Mouse (Mus musculus): ENCODE measurements at regions not wholly inside any gene's neighbourhood (a gene's known extent, or its start where the extent isn't known, plus 50 kb on each side); places are given as distances from the start of the nearest gene placed in this dataset.

DNA sequence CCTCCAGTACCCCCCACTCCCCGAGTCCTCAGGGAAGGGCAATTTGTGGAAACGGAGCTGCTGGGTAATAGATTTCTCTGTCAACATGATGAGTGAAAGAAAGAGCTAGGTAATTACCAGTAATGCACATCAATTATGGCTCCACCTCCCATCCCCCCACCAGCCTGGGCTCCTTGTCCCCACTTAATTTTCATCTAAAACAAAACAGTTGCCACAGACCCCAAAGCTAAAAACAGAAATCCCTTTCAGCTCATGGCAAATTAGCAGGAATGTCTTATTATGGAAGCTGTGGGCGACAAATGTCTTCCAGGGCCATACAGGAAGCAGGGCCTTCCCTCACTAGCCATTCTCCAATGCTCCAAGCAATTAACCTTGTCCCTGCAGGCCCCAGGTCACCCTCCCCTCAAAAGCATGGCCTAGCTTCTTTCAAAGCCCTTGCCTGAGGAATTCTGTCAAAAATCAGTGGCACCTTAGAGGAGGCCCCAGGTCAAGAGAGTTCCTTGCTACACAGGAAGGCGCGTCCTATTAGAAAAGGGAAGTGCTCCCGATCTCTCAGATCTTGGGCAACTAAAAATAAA, 125.0 kb upstream of the Mycn start:
- H3K4me3 ChIP-seq, result no peak overlapping the region
- H3K36me3 ChIP-seq (ENCODE audit: control insufficient read depth, insufficient read depth), result no peaks in the 10 kb centered on the region
- TF ChIP-seq CEBPB (IDR thresholded peaks at IDR 0.05; ENCODE audit: insufficient read depth, poor library complexity, severe bottlenecking), result no peak
- TF ChIP-seq MYOG (IDR thresholded peaks at IDR 0.05; ENCODE audit: control insufficient read depth in 1 of 3, insufficient read depth in 1 of 3, insufficient read length in 2 of 3, low read depth in 2 of 3), result no peak
- no peak for TF ChIP-seq POLR2AphosphoS2 (IDR thresholded peaks at IDR 0.05; ENCODE audit: insufficient read length, low read depth)
- no peak for TF ChIP-seq TCF3 (IDR thresholded peaks at IDR 0.05; ENCODE audit: insufficient read length, low read depth)
- TF ChIP-seq USF1 (IDR thresholded peaks at IDR 0.05; ENCODE audit: low read depth), result no peak
- no peak for TF ChIP-seq TCF12 (IDR thresholded peaks at IDR 0.05; ENCODE audit: insufficient read depth, poor library complexity, severe bottlenecking)
- TF ChIP-seq E2F4 (IDR thresholded peaks at IDR 0.05; ENCODE audit: insufficient read depth), result no peak
- no peak for TF ChIP-seq REST (IDR thresholded peaks at IDR 0.05; ENCODE audit: insufficient read depth, insufficient read length)
- TF ChIP-seq MYOD1 (IDR thresholded peaks at IDR 0.05; ENCODE audit: control insufficient read depth in 1 of 3, insufficient read length in 2 of 3, low read depth in 2 of 3), result no peak
- no peak for TF ChIP-seq POLR2A (IDR thresholded peaks at IDR 0.05; ENCODE audit: insufficient read length, low read depth)
- TF ChIP-seq MAX (IDR thresholded peaks at IDR 0.05; ENCODE audit: low read depth), result no peak
- no peak for TF ChIP-seq SRF (IDR thresholded peaks at IDR 0.05; ENCODE audit: control insufficient read depth, insufficient read length, low read depth)

GRCm38 (mm10) chr12:13059473-13059872, 117.8 kb upstream of the Mycn start:
- TF ChIP-seq E2F4 (IDR thresholded peaks at IDR 0.05; ENCODE audit: insufficient read depth) (no peak), POLR2A (IDR thresholded peaks at IDR 0.05; ENCODE audit: insufficient read length, low read depth) (no peak), POLR2AphosphoS2 (IDR thresholded peaks at IDR 0.05; ENCODE audit: insufficient read length, low read depth) (no peak), TCF3 (IDR thresholded peaks at IDR 0.05; ENCODE audit: insufficient read length, low read depth) (no peak), REST (IDR thresholded peaks at IDR 0.05; ENCODE audit: insufficient read depth, insufficient read length) (no peak), MYOD1 (IDR thresholded peaks at IDR 0.05; ENCODE audit: control insufficient read depth in 1 of 3, insufficient read length in 2 of 3, low read depth in 2 of 3) (no peak), MAX (IDR thresholded peaks at IDR 0.05; ENCODE audit: low read depth) (no peak), SRF (IDR thresholded peaks at IDR 0.05; ENCODE audit: control insufficient read depth, insufficient read length, low read depth) (no peak), USF1 (IDR thresholded peaks at IDR 0.05; ENCODE audit: low read depth) (no peak), TCF12 (IDR thresholded peaks at IDR 0.05; ENCODE audit: insufficient read depth, poor library complexity, severe bottlenecking) (no peak), CEBPB (IDR thresholded peaks at IDR 0.05; ENCODE audit: insufficient read depth, poor library complexity, severe bottlenecking) (no peak), MYOG (IDR thresholded peaks at IDR 0.05; ENCODE audit: control insufficient read depth in 1 of 3, insufficient read depth in 1 of 3, insufficient read length in 2 of 3, low read depth in 2 of 3) (no peak)
- Histone ChIP-seq H3K27me3 (ENCODE audit: control insufficient read depth, insufficient read depth, insufficient read length) (no peaks in the 10 kb centered on the region), H3K4me2 (ENCODE audit: low read depth) (no peak overlapping the region), H3K36me3 (ENCODE audit: control insufficient read depth, insufficient read depth) (no peaks in the 10 kb centered on the region), H3K4me3 (no peak overlapping the region), H3ac (ENCODE audit: control insufficient read depth, insufficient read length) (no peak overlapping the region), H3K79me2 (ENCODE audit: control insufficient read depth, insufficient read depth) (no peaks in the 10 kb centered on the region)

More for the DNA sequence above, 125.0 kb upstream of the Mycn start:
- no peak overlapping the region for H3ac ChIP-seq (ENCODE audit: control insufficient read depth, insufficient read length)
- no peaks in the 10 kb centered on the region for H3K79me2 ChIP-seq (ENCODE audit: control insufficient read depth, insufficient read depth)
- H3K27me3 ChIP-seq (ENCODE audit: control insufficient read depth, insufficient read depth, insufficient read length), result no peaks in the 10 kb centered on the region
- no peak overlapping the region for H3K4me2 ChIP-seq (ENCODE audit: low read depth)

GRCm38 (mm10) chr12:13056246-13056645, 114.5 kb upstream of the Mycn start:
- Histone ChIP-seq H3K36me3 (ENCODE audit: control insufficient read depth, insufficient read depth) (no peaks in the 10 kb centered on the region), H3K4me3 (no peak overlapping the region), H3K27me3 (ENCODE audit: control insufficient read depth, insufficient read depth, insufficient read length) (no peaks in the 10 kb centered on the region), H3K4me2 (ENCODE audit: low read depth) (no peak overlapping the region), H3ac (ENCODE audit: control insufficient read depth, insufficient read length) (no peak overlapping the region), H3K79me2 (ENCODE audit: control insufficient read depth, insufficient read depth) (no peaks in the 10 kb centered on the region)
- TF ChIP-seq E2F4 (IDR thresholded peaks at IDR 0.05; ENCODE audit: insufficient read depth) (no peak), CEBPB (IDR thresholded peaks at IDR 0.05; ENCODE audit: insufficient read depth, poor library complexity, severe bottlenecking) (no peak), REST (IDR thresholded peaks at IDR 0.05; ENCODE audit: insufficient read depth, insufficient read length) (no peak), MYOD1 (IDR thresholded peaks at IDR 0.05; ENCODE audit: control insufficient read depth in 1 of 3, insufficient read length in 2 of 3, low read depth in 2 of 3) (no peak), MYOG (IDR thresholded peaks at IDR 0.05; ENCODE audit: control insufficient read depth in 1 of 3, insufficient read depth in 1 of 3, insufficient read length in 2 of 3, low read depth in 2 of 3) (no peak), POLR2AphosphoS2 (IDR thresholded peaks at IDR 0.05; ENCODE audit: insufficient read length, low read depth) (no peak), USF1 (IDR thresholded peaks at IDR 0.05; ENCODE audit: low read depth) (no peak), SRF (IDR thresholded peaks at IDR 0.05; ENCODE audit: control insufficient read depth, insufficient read length, low read depth) (no peak), TCF12 (IDR thresholded peaks at IDR 0.05; ENCODE audit: insufficient read depth, poor library complexity, severe bottlenecking) (no peak), MAX (IDR thresholded peaks at IDR 0.05; ENCODE audit: low read depth) (no peak), TCF3 (IDR thresholded peaks at IDR 0.05; ENCODE audit: insufficient read length, low read depth) (no peak), POLR2A (IDR thresholded peaks at IDR 0.05; ENCODE audit: insufficient read length, low read depth) (no peak)

DNA sequence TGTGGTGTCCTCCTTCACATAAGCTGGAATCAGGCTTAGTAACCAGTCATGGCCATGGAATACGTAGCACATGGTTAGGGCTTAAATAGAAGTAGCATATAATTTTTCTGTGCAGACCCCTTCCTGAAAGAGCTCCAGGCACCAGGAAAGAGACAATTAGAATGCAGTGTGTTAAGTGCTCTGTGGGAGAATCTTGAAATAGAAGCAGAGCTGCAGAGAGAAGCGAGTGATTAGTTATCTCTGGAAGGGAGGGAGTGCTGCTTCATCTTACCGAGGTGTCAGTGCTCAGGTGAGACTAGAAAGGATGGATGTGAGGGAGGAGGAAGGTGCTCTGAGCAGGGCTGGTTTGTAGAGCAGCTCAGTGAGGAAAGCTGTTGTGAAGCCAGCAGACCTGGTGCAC, 112.9 kb upstream of the Mycn start:
- no peak for TF ChIP-seq SRF (IDR thresholded peaks at IDR 0.05; ENCODE audit: control insufficient read depth, insufficient read length, low read depth)
- TF ChIP-seq MAX (IDR thresholded peaks at IDR 0.05; ENCODE audit: low read depth), result no peak
- no peaks in the 10 kb centered on the region for H3K79me2 ChIP-seq (ENCODE audit: control insufficient read depth, insufficient read depth)
- H3K27me3 ChIP-seq (ENCODE audit: control insufficient read depth, insufficient read depth, insufficient read length), result no peaks in the 10 kb centered on the region
- H3K36me3 ChIP-seq (ENCODE audit: control insufficient read depth, insufficient read depth), result no peaks in the 10 kb centered on the region
- no peak overlapping the region for H3ac ChIP-seq (ENCODE audit: control insufficient read depth, insufficient read length)
- no peak overlapping the region for H3K4me3 ChIP-seq
- H3K4me2 ChIP-seq (ENCODE audit: low read depth), result no peak overlapping the region

DNA sequence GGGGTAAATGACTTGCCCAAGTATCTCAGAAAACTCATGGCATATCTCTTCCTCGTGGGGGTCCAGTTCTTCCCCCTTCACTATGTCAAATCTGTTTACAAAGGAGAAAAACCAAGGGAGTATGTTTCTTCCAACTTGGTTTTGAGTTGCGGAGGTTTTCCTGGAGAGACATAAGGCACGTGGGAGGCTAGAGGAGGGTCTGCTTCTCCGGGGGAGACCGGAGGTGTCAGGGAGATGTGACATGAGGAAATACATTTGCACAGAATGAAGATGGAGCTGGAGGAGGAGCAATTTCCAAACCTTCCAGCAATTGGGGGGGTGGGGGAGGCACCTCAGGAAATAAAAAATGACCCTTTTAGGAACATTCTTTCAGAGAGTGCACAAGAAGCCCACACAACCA, 112.0 kb upstream of the Mycn start:
- no peaks in the 10 kb centered on the region for H3K79me2 ChIP-seq (ENCODE audit: control insufficient read depth, insufficient read depth)
- no peak overlapping the region for H3K4me2 ChIP-seq (ENCODE audit: low read depth)
- H3K27me3 ChIP-seq (ENCODE audit: control insufficient read depth, insufficient read depth, insufficient read length), result no peaks in the 10 kb centered on the region
- TF ChIP-seq POLR2AphosphoS2 (IDR thresholded peaks at IDR 0.05; ENCODE audit: insufficient read length, low read depth) (no peak), MAX (IDR thresholded peaks at IDR 0.05; ENCODE audit: low read depth) (no peak), USF1 (IDR thresholded peaks at IDR 0.05; ENCODE audit: low read depth) (no peak), CEBPB (IDR thresholded peaks at IDR 0.05; ENCODE audit: insufficient read depth, poor library complexity, severe bottlenecking) (no peak), MYOG (IDR thresholded peaks at IDR 0.05; ENCODE audit: control insufficient read depth in 1 of 3, insufficient read depth in 1 of 3, insufficient read length in 2 of 3, low read depth in 2 of 3) (no peak), POLR2A (IDR thresholded peaks at IDR 0.05; ENCODE audit: insufficient read length, low read depth) (no peak), REST (IDR thresholded peaks at IDR 0.05; ENCODE audit: insufficient read depth, insufficient read length) (no peak)
- H3ac ChIP-seq (ENCODE audit: control insufficient read depth, insufficient read length), result no peak overlapping the region
- H3K4me3 ChIP-seq, result no peak overlapping the region
- no peaks in the 10 kb centered on the region for H3K36me3 ChIP-seq (ENCODE audit: control insufficient read depth, insufficient read depth)
